Mouse (Mus musculus) olfactory bulb, adult 2 months (tissue): ENCODE data around the gene Bag1.

ENCODE experiments used
- CTCF ChIP-seq: fragments of 200-500 bp; IDR thresholded peaks from 2 replicates; pipeline ENCODE4 v1.5.1; 2012; ENCODE audit warnings: low read depth, mild to moderate bottlenecking, low read length, moderate library complexity; ENCODE audit not compliant: insufficient read depth
- POLR2A ChIP-seq: fragments of 200-500 bp; IDR thresholded peaks from 2 replicates; pipeline ENCODE4 v1.6.1; 2012; ENCODE audit warnings: mild to moderate bottlenecking, low read depth, low read length, moderate library complexity; ENCODE audit not compliant: insufficient read depth

- TF ChIP-seq CTCF: no peak
- no peak for TF ChIP-seq POLR2A
These were observed 7.8 kb upstream of the Bag1 start for GRCm38 (mm10) chr4:40955942-40956341.
